Mouse (Mus musculus) activated CD4-positive, CD25-positive, alpha-beta regulatory T cell, adult 4 months (primary cell): Measurements from ENCODE around the gene Rnf141. TPM values are rescaled to one million over a fixed set of nuclear protein-coding genes. Genes with fewer than 3 reads are reported as not detected.
A peak's percentile ranks its signal among the peaks of the same experiment; 100 is the strongest.

ENCODE experiments used
- ATAC-seq: one replicate; pipeline ENCODE4 v1.8.0; 2017
- polyA plus RNA-seq, 2 experiments: library from polyadenylated mRNA; unstranded; fragments of 100-300 nt; shearing (Covaris generic); gene quantifications; one replicate each; pipeline ENCODE4 v1.2.1; 2017

Gene Rnf141
- 10 to 100 TPM; 14.8 to 17.6 TPM for polyA plus RNA-seq

DNA sequence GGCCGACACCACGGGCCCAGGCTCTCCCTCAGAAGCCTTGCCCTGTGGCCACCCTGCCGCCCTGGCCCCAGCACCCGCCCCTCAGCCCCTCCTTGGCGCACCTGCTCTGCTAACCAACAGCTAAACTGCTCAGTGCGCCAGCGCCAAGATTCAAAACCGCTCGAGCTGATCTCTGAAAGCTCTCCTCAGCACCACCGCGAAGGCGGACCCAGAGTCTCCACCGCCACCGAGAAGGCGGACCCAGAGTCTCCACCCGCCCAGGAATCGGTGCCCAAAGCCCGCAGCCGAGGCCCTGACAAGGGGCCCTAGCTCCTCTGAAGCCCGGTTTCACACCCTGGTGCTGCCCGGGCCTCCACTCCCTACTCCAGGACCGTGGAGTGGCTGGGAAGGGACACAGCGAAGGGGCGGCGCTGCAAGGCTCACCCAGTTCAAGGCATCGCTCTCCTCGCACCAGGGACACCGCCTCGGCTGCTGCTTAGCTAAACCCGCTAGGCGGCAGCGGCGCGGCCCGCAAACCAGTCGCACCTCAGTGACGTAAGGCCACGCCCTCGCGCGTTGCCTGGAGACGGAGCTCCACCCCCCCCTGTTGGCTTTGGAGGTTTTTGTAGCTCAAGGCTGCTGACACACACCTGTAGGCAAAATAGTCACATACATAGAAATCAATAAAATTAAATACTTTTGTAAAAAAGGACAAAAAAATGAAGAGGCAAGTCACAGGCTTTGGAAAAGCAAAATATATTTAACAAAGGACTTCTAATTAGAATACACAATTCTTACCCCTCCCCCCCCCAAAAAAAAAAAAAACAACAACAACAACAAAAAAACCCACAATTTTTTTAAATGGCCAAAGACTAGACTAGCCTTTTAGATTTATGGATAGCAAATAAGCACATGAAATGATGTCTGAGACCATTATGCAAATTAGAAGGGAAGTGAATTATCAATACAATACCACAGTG lies at the start of gene Rnf141:
Gene Rnf141, minus strand, starts transcription at position 542 of the 959 bp plus-strand sequence.
- ATAC-seq = peak; percentile 87

DNA sequence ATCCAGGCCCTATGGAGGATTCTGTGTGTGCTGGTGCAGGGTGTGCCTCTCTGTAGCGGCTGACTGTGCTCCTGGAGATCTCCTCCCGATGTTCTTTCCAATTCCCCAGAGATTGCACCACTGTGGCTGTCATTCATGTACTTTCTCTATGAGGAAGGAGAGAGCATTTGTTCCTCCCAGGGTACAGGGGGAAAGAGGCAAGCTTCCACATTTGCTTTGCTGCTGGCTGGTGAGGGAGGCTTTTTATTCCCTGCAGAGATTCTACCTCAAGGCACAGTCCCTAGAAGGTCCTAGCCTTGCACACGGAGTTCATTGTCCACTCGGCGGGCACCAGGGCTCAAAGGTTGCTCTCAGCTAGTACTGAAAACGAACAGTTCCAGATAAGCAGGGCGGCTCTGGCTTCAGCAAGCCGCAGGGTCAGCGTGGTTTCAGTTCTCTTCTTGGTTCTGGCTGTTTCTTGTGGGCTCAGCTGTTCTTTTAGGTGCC lies 47.3 kb upstream of the Rnf141 start:
- no peak for ATAC-seq

DNA sequence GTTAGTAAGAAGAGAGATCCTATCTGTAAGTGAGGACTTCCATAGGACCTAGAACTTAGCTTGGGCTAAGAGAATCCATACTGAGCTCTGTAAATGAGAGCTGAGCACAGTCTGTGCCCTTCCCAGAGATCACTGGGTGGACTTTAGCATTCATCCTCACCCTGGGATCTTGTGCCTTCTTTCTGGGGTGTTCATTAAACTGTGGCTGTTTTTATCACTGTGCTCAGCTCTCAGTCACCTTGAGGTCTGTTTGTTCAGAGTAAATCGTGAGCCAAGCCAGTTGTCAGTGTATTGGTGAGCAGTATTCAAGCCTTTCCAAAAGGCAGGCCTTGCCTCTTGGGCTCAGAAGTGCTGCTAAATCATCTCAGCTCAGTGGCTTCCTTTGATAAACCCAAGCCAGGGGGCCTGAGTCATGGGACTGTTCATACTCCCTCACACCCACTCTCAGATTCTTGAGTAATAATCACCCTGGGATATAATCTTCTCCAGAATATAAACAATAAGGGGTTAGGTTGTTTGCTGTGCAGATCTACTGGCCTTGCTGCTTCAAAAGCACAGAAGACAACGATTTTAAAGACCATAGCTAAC lies 37.6 kb upstream of the Rnf141 start:
- no peak for ATAC-seq

DNA sequence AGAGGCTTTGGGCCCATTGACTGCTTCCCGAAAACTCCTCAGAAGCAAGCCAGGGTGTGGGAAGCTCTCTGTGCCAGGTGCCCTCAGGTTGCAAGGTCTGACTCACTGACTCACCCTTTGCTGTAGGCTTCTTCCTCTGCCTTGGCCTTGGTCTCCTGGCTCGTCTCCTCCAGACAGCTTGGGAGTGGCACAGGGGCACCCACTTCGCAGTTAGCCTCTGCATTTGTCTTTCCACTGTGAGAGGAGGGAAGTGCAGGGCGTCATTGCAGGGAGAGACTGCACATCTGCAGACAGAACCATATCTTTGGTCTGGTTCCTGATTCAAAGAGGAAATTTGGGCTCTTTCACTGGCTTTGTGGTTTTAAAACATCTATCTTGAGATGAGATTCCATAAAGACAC lies 33.8 kb upstream of the Rnf141 start:
- ATAC-seq = no peak

DNA sequence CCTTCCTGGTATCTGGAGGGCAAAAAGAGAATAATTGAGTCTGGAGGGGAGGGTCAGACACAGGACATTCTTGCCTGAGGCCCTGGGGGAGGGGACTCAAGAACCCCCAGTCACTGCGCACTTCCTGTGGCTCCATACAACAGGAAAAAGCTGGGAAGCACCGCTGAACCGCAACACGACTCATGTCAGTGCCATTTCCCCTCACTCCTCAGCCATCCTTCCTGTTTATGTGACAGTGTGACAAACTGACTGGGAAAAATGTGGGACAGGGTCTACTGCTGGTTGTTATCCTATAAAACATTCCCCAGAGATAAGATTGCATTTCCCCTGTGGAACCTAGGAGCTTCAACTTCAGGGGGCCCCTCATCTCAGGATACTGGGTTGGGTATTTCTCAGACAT lies 32.7 kb upstream of the Rnf141 start:
- no peak for ATAC-seq

DNA sequence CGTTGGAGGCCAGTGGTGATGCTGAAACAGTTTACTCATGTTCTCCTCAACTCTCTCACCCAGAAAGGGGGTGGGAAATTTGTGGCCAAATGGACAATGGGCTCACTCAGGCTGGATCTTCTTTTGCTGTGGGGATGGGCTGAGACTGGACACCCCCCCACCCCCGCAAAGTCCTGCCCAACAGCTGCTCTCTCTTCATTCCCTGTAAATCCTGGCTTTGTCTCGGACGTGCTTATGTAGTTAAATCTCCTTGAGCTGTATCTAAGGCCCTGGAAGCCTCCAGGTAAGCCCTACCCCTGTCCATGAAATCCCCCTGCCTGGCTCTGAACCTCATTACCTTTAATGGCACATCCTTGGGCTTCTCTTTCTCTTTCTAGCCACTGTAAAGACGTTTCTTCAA lies 24.6 kb upstream of the Rnf141 start:
- ATAC-seq = no peak

DNA sequence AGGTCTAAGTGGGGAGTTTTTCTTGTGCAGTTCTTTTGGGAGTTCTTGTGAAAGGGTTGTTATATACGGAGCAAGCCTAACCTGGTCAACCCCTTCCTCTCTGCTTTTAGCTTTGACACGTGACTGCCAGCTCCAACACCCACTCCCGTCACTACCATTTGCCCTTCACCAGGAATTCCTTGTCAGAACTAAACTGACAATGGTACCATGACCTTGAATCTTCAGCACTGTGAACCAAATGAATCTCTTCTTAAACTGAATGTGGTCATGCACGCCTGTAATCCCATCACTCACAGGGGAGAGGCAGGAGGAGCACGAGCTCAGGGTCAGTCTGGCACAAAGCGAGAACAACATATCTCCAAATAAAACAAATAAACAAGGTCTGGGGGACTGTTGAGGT lies 22.9 kb upstream of the Rnf141 start:
- no peak for ATAC-seq

DNA sequence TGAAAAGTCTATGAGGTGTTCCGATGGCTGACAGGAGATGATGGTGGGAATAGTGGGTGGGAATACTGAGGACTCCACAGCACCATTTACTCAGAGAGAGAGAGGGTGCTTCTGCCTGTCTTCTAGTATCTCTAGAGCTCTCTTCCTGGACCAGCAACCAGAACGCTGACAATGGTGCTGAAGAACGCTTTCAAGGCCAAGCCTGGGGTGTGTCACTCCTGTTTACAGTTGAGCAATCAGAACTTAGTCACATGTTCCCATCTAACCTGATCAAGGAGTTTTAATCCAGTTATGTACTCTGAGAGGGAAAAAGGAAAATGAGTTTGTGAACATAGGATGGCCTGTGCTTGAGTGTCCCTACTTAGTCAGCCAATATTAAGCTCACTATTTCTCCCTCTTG lies 21.8 kb upstream of the Rnf141 start:
- no peak for ATAC-seq

DNA sequence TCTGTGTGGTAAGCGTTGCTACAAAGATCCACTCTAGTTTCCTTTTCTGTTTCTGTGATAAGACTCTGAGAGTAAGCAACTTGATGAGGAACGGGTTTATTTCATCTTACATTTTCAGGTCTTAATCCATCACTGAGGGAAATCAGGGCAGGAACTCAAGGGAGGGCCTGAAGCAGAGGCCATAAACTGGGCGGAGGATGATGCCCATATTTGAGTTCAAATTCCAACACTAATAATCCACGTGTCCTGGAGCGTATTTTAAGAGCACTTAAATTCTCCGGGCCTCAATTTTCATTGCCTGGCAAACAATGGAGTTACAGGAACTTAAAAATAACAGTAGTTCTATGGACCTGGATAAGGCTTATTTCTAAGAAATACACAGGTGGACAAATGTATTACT lies 21.3 kb upstream of the Rnf141 start:
- no peak for ATAC-seq

DNA sequence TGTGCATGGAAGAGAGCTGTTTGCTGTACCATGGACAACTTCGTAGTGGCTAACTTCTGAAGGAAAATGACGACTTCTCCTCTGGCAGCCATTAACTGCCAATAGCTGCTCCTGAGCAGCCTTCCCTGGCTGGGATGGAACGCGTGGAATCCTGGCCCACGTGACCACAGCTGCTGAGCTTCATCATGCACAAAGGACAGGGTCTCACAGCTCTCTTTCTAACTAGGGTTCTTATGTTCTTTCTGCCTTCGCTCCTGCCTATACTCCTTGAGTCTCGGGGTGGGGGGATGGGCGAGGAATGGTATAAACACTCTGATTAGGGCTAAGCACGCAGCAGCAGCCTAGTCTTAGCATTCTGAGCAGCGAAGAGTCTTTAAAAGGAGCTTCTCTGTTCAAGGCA lies 20.8 kb upstream of the Rnf141 start:
- no peak for ATAC-seq

DNA sequence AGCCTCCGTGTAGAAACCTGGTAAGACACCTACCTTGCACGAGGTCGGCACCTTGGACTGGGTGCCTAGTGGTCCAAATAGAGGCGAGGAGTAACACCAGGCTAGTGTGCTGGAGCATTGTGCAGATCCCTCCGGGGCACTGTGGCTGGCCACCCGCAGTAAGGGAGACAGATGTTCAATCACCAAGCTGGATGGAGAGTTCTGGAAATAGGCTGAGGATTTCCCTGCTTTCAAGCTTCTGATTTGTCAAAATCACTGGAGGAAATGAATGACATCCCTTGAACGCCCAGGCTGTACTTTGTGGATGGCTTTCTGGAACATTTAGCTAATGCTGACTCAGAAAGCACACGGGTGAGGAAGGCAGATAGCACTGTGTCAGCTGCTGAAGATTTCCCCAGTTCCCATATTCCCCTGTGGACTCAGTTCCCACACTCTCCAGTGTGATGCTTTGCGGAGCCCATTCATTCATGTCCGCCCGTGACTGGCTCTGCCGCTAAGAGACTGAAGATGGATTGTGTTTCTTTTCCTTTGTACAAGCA lies 18.6 kb upstream of the Rnf141 start, which contains the start of gene Lyve1:
Gene Lyve1, minus strand, starts transcription at position 489 of the 539 bp plus-strand sequence.
- no peak for ATAC-seq

DNA sequence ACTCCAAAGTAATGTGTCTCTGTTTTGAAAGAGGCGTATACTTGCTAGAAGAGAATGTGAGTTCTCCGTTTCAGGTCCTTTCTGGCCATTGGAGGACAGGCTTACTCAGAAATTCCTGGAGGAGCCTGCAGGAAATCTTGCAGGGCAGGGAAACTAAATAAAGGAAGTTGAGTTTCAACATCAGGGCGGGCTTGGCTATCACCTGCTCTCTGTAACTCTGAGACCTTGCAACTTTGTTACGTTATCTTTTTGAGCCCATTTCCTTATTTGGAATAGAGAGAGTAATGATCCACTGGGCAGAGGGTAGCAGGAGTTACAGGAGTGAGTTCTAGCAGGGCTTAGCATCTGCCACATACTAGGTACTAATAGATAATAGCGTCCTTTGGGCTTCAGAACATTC lies 15.9 kb upstream of the Rnf141 start:
- ATAC-seq = no peak

DNA sequence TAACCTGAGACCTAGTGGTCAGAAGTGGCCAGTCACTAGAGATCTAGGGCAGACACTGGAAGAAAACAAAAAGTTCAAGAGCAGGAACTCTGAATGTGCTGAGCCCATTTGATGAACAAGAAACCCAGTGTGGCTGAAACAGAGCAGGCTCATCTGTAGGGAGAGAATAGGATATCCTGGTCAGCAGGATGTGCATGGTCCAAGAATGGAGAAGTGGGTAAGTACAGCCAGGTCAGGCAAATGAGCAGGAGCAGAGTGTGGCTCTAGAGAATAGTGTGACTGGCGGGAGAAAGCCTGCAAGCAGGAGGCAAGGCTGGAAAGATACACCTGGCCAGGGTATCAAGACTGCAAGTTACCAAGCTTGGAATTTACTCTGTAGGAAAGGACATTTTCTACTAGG lies 11.3 kb upstream of the Rnf141 start:
- ATAC-seq = no peak

DNA sequence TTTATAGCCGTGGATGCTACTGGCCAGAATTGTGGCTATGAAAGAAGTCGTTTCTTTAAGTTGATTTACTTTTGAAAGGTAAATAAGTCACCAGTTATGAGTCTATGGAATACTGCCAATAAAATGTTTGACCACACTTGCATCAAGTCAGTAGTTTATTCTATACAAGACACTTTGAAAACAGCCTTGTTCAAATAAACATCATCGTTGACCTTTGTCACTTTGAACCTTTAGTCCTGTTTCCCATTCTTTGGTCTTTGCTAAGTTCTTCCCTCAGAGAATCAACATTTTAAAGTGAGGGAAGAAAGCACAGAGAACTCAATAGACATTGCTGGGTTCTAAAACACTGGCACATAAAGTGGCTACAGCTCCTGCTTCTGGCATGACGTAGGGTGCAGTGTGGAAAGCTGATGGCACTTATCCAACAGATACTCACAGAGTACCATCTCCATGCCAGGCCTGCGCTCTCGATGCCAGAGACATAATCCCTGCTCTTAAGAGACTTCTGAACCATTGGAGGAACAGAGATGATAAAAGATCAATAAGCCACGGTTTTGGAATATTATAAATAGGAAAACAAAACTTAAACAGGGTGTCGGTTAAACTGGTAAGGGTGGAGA lies 10.8 kb upstream of the Rnf141 start:
- no peak for ATAC-seq

DNA sequence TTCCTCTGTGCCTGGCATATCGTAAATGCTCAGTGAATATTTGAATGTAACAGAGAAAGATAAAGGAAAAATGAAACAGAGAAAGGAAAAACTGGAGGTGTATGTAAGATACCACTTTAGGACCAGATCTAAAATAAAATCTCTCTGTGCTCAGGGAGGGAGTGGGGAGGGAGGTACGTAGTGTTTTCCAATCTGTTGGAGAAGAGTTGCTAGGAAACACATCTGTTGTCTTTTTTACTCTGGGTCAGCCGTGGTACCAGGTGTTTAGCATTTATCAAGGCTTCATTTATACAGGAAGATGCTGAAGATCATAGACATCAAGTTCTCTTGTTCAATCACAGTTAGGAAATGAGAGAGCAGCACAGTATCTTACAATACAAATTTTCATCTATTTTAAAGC lies 10.3 kb upstream of the Rnf141 start:
- no peak for ATAC-seq

DNA sequence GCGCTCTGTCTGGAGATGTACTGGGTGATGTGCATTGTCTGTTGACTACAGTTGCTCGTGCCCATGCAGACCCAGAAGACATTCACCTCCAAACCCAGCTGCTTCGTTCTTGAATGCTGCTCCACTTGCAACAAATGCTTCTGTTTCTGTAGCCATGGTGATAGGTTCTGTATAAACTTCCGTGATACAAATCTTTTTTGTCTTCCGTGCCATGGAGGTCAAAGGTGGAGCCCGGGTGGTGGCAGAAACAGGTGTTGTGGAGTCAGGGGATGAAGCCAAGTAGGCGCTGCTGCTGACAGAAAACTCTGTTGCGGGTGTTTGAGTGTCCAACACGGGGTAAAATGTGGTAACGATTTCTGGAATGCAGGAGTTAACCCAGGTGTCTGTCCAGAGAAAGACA lies 9.4 kb upstream of the Rnf141 start:
- no peak for ATAC-seq

DNA sequence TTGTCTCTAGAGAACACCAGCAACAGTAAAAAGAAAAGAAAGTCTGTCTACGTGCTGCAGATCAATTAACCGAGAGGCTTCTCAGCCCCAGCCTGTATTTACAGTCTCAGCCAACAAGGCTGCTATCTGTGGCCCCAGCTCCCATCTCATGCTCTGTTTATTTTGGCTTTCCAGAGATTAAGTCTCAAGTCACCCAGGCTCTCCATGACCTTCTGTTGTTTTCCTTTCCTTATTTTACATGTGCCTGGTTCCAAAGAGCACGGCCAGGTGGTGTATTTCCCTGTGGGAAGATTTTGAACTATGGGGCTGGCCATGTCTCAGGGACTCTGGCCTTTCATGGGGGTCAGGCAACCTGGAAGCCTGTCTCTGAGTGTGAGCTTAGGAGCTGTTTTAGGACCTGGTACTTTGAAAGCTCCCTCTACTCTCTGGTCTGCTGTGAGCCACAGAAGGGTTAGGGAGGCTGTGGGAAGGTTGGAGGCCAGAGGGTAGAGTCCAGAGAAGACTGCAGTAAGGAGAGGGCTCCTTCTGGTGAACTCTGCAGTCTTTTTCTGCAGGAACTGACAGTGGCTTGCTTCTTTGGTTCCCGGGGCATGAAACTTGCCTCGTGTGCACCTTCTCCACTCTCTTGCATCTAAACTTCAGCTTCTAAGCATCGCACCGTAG lies 7.4 kb upstream of the Rnf141 start:
- no peak for ATAC-seq

DNA sequence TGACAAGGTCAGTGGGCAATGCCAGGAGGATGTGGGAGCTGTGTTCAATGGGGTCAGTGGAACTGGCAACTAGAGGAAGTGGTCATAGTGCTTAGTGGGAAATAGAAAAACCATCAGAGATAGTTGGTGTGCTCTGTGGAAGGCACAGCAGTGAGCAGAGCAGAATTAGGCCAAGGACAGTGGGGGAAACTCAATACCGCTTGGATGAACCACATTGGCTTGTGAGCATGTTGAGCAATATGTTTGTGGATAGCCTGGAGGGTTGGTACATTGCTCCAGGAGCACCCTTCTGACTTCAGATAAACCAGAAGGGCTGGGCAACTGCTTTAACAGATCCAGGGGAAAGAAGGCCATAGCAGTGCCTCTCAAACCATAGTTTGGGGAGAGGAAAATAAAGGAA lies 4.1 kb upstream of the Rnf141 start:
- no peak for ATAC-seq

DNA sequence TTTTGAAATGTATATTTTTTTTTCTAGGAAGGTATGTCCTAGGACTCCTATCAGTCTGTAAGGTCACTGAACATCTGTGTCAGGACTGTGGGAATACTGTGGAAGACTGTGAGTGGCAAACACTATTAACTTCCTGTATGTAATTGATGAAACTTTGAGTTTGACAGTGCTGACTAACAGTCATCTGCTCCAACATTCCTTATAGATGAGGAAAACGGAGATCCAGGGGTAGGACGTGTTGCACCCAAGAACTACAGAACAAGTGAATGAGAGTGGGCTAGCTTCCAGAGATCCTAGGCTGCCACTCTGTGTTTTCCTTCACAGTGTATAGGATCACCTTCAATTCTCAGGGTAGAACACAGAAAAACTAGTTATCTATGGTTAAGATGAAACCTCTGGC lies 3.1 kb upstream of the Rnf141 start:
- ATAC-seq = no peak

DNA sequence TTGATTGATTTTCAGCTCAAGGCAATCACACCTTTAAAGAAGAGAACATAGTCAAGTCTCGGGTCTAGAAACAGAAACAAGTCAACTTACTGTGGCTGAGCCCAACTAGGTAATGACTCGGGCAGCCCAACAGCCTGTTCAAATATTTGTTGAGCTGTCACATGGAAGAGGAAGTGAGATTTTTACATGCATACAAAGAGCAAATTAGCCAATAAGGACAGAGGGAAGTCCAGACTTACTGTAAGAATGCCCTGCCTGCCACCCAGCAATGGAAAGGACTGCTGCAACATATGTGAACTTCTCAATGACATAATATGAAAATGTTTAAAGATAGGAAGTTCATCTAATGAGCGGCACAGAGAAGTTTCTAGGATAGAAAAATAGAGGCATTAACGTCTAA lies 3.9 kb downstream of the Rnf141 start:
- ATAC-seq = no peak

DNA sequence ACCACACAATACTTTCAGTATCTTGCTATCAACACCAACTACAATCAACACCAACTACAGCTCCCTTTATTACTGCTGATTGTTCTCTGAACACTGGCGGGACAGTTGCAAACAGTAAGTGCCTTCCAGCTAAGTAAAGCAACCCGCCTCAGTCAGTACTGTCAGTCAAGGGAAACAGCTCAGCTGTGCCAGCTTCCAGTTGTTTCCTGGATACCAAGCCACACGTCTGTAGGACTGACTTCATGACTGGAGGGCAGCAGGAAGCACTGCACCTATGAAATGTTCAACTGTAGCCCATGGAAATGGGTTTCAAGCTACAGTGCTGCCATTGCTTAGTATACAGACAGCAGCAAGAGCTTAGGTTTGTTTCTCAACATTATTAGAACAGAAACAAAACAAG lies 9.7 kb downstream of the Rnf141 start:
- ATAC-seq = no peak

DNA sequence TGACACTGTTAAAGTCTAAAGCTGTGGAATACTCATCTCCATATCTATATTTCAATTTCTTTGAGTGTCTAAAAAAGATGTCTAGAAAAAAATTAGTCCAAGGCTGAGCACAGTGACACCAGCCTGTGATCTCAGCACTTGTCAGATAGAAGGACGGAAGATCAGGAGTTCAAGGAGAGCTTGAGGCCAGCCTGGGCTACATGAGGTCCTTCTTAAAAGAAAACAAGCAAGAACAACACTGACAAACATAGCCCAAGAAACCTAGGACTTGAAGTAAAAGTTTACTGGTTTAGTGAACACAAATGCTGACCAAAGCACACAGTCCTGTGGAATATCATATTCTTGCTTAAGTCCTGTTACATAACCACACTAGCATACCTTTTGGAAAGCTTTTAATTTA lies 10.2 kb downstream of the Rnf141 start:
- no peak for ATAC-seq

DNA sequence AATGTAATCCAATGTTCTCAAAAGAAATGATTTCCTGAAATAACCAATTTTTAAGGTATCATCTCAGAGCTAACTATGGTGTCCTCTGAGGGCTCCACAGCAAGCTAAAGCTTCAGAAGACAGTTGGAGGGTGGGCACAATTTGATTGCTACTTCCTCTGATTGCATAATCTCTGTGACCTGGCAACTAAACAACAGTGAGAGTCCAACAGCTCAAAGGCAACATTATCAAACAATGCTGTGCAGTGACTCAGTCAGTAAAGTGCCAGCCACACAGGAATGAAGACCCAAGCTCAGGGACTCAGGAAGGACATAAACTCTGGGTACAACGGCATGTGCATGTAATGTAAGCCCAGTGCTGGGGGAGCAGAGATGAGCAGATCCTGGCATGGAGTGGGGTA lies 11.2 kb downstream of the Rnf141 start:
- ATAC-seq = no peak
